Mouse (Mus musculus) CH12.LX (cell line): ENCODE data around the gene Timmdc1. TPM values are rescaled to one million over a fixed set of nuclear protein-coding genes. Genes with fewer than 3 reads are reported as not detected.
A peak's percentile ranks its signal among the peaks of the same experiment; 100 is the strongest.

Experiments used
- DNase-seq: peaks from one replicate; pipeline ENCODE4 v3.0.0-alpha.2; 2013; ENCODE audit errors: extremely low read depth
- H3K27ac ChIP-seq: 2 replicates; pipeline ENCODE4 v1.5.1; 2012; ENCODE audit warnings: low read depth, mild to moderate bottlenecking, control low read depth, moderate library complexity; ENCODE audit not compliant: insufficient read depth
- H3K27me3 ChIP-seq: replicated peaks from 2 replicates; pipeline ENCODE3; 2012; ENCODE audit warnings: inconsistent platforms
- H3K36me3 ChIP-seq, 2 experiments: replicated peaks in 1 of 2; 2 replicates each; pipeline versions ENCODE3 to v1.6.1; 2012; ENCODE audit warnings: inconsistent platforms in 1 of 2, low read length in 1 of 2, mild to moderate bottlenecking in 1 of 2, mixed read lengths in 1 of 2, moderate library complexity in 1 of 2; ENCODE audit not compliant: control insufficient read depth in 1 of 2, insufficient read depth in 1 of 2
- H3K4me1 ChIP-seq, 2 experiments: 2 replicates each; pipeline ENCODE4 v1.6.1; 2012; ENCODE audit warnings: inconsistent platforms in 1 of 2, moderate library complexity in 1 of 2; ENCODE audit not compliant: insufficient read depth in 2 of 2, control insufficient read depth in 1 of 2
- H3K4me2 ChIP-seq: 2 replicates; pipeline ENCODE4 v1.6.1; 2012; ENCODE audit warnings: low read depth, mild to moderate bottlenecking, control low read depth; ENCODE audit not compliant: poor library complexity, insufficient read depth, severe bottlenecking
- H3K4me3 ChIP-seq, 3 experiments: fragments of 150-350 bp in 1 of 3; sonication (generic) in 1 of 3; replicated peaks in 1 of 3; 2 replicates each; pipeline versions ENCODE3 to v1.5.1; 2011 to 2012; ENCODE audit warnings: low read depth in 2 of 3, low read length in 2 of 3, mild to moderate bottlenecking in 2 of 3, moderate library complexity in 2 of 3, control low read depth in 1 of 3, improper control_type of control experiment in 1 of 3, inconsistent platforms in 1 of 3, mixed read lengths in 1 of 3; ENCODE audit not compliant: poor library complexity in 1 of 3
- H3K79me2 ChIP-seq: replicated peaks from 2 replicates; pipeline ENCODE4 v1.6.1; 2012; ENCODE audit warnings: mild to moderate bottlenecking, moderate library complexity; ENCODE audit not compliant: control insufficient read depth, poor library complexity, insufficient read depth, severe bottlenecking; ENCODE audit errors: extremely low read depth
- H3K9ac ChIP-seq: 2 replicates; pipeline ENCODE4 v1.6.1; 2012; ENCODE audit warnings: low read depth, mild to moderate bottlenecking, control low read depth, moderate library complexity; ENCODE audit not compliant: insufficient read depth
- H3K9me3 ChIP-seq: replicated peaks from 2 replicates; pipeline ENCODE3; 2012; ENCODE audit warnings: low read length, inconsistent platforms, mixed read lengths
- BHLHE40 ChIP-seq: IDR thresholded peaks from 2 replicates; pipeline ENCODE4 v1.6.1; 2011; ENCODE audit warnings: mild to moderate bottlenecking, low read depth, low read length, improper control_type of control experiment
- CTCF ChIP-seq, 2 experiments: IDR thresholded peaks in 1 of 2; conservative IDR thresholded peaks in 1 of 2; 2 replicates each; pipeline ENCODE4 v1.5.1; 2011 to 2012; ENCODE audit warnings: low read depth in 2 of 2, low read length in 2 of 2, improper control_type of control experiment in 1 of 2, inconsistent platforms in 1 of 2, mild to moderate bottlenecking in 1 of 2, moderate library complexity in 1 of 2
- E2F4 ChIP-seq: IDR thresholded peaks from 2 replicates; pipeline ENCODE4 v1.6.1; 2011; ENCODE audit warnings: low read depth, low read length, improper control_type of control experiment; ENCODE audit not compliant: insufficient replicate concordance
- ETS1 ChIP-seq: conservative IDR thresholded peaks from 2 replicates; pipeline ENCODE4 v1.6.1; 2012; ENCODE audit warnings: low read depth, mild to moderate bottlenecking, inconsistent platforms, low read length, improper control_type of control experiment, moderate library complexity
- HCFC1 ChIP-seq: IDR thresholded peaks from 2 replicates; pipeline ENCODE4 v1.6.1; 2012; ENCODE audit warnings: low read depth, mild to moderate bottlenecking, inconsistent platforms, low read length, improper control_type of control experiment
- JUN ChIP-seq: IDR thresholded peaks from 2 replicates; pipeline ENCODE4 v1.6.1; 2011; ENCODE audit warnings: low read depth, mild to moderate bottlenecking, low read length, improper control_type of control experiment, moderate library complexity; ENCODE audit not compliant: insufficient read depth
- JUND ChIP-seq: conservative IDR thresholded peaks from 2 replicates; pipeline ENCODE4 v1.6.1; 2011; ENCODE audit warnings: low read depth, low read length, improper control_type of control experiment
- KAT2A ChIP-seq: IDR thresholded peaks from 2 replicates; pipeline ENCODE4 v1.6.1; 2012; ENCODE audit warnings: low read length, improper control_type of control experiment, inconsistent platforms; ENCODE audit not compliant: insufficient replicate concordance
- MAFK ChIP-seq: IDR thresholded peaks from 2 replicates; pipeline ENCODE4 v1.6.1; 2011; ENCODE audit warnings: low read length, improper control_type of control experiment; ENCODE audit not compliant: insufficient replicate concordance
- MAZ ChIP-seq: IDR thresholded peaks from 2 replicates; pipeline ENCODE4 v1.6.1; 2012; ENCODE audit warnings: low read depth, mild to moderate bottlenecking, inconsistent platforms, low read length, improper control_type of control experiment, moderate library complexity
- MXI1 ChIP-seq: IDR thresholded peaks from 2 replicates; pipeline ENCODE4 v1.6.1; 2011; ENCODE audit warnings: mild to moderate bottlenecking, low read depth, low read length, improper control_type of control experiment
- NELFE ChIP-seq: IDR thresholded peaks from 2 replicates; pipeline ENCODE4 v1.6.1; 2011; ENCODE audit warnings: low read depth, low read length, improper control_type of control experiment
- POLR2AphosphoS2 ChIP-seq: IDR thresholded peaks from 2 replicates; pipeline ENCODE4 v1.6.1; 2011; ENCODE audit warnings: low read depth, low read length, improper control_type of control experiment
- RAD21 ChIP-seq: IDR thresholded peaks from 2 replicates; pipeline ENCODE4 v1.6.1; 2011; ENCODE audit warnings: low read depth, mild to moderate bottlenecking, low read length, improper control_type of control experiment, moderate library complexity
- RCOR1 ChIP-seq: conservative IDR thresholded peaks from 2 replicates; pipeline ENCODE4 v1.6.1; 2012; ENCODE audit warnings: low read depth, mild to moderate bottlenecking, inconsistent platforms, low read length, improper control_type of control experiment
- SMC3 ChIP-seq: IDR thresholded peaks from 2 replicates; pipeline ENCODE4 v1.6.1; 2011; ENCODE audit warnings: low read depth, low read length, improper control_type of control experiment
- TBP ChIP-seq: conservative IDR thresholded peaks from 2 replicates; pipeline ENCODE4 v1.6.1; 2011; ENCODE audit warnings: low read depth, low read length, improper control_type of control experiment
- TCF12 ChIP-seq: IDR thresholded peaks from 2 replicates; pipeline ENCODE4 v1.6.1; 2014; ENCODE audit warnings: low read depth, mild to moderate bottlenecking, inconsistent platforms, low read length, improper control_type of control experiment
- UBTF ChIP-seq: IDR thresholded peaks from 2 replicates; pipeline ENCODE4 v1.6.1; 2012; ENCODE audit warnings: low read depth, mild to moderate bottlenecking, inconsistent platforms, low read length, improper control_type of control experiment, moderate library complexity
- USF1 ChIP-seq: IDR thresholded peaks from 2 replicates; pipeline ENCODE4 v1.6.1; 2014; ENCODE audit warnings: low read depth, mild to moderate bottlenecking, inconsistent platforms, low read length, improper control_type of control experiment
- USF2 ChIP-seq: conservative IDR thresholded peaks from 2 replicates; pipeline ENCODE4 v1.6.1; 2011; ENCODE audit warnings: low read depth, low read length, improper control_type of control experiment
- ZC3H11A ChIP-seq: IDR thresholded peaks from 2 replicates; pipeline ENCODE4 v1.6.1; 2012; ENCODE audit warnings: low read depth, mild to moderate bottlenecking, inconsistent platforms, low read length, improper control_type of control experiment
- ZMIZ1 ChIP-seq: IDR thresholded peaks from 2 replicates; pipeline ENCODE4 v1.6.1; 2012; ENCODE audit warnings: low read depth, mild to moderate bottlenecking, inconsistent platforms, low read length, improper control_type of control experiment
- ZNF384 ChIP-seq: IDR thresholded peaks from 2 replicates; pipeline ENCODE4 v1.6.1; 2012; ENCODE audit warnings: low read depth, low read length, improper control_type of control experiment, inconsistent platforms
- dilution Hi-C: fragments of 300-500 bp; cut with MboI; formaldehyde crosslinking; loops from 2 replicates; pipeline ENCODE4 v1.14.3; 2020; ENCODE audit warnings: low sequenced_read_pairs; ENCODE audit not compliant: extremely low pct_unique_long_range_greater_than_20kb, extremely low pct_ligation_motif_present
- in situ Hi-C: fragments of 300-500 bp; cut with MboI; formaldehyde crosslinking; loops from 3 replicates; pipeline ENCODE4 v1.14.3; 2019; ENCODE audit warnings: low sequenced_read_pairs, low pct_ligation_motif_present, low pct_unique_long_range_greater_than_20kb, mixed read lengths
- polyA plus RNA-seq: library from polyadenylated mRNA; unstranded; fragments of >175 nt; gene quantifications from 2 replicates; pipeline ENCODE4 v1.2.1, GENCODE M21; 2012; ENCODE audit warnings: low read depth; ENCODE audit not compliant: insufficient read length
- total RNA-seq, 2 experiments: library from RNA; depleted of rRNA; stranded (reverse); fragments of 300-350 nt in 1 of 2; fragments of >200 nt in 1 of 2; gene quantifications; 2 replicates each; pipeline ENCODE4 v1.2.3; 2012 to 2014

Timmdc1 gene
- total and polyA plus RNA-seq, 3 experiments, result 32.5 to 49.7 (median 45.1) TPM

DNA sequence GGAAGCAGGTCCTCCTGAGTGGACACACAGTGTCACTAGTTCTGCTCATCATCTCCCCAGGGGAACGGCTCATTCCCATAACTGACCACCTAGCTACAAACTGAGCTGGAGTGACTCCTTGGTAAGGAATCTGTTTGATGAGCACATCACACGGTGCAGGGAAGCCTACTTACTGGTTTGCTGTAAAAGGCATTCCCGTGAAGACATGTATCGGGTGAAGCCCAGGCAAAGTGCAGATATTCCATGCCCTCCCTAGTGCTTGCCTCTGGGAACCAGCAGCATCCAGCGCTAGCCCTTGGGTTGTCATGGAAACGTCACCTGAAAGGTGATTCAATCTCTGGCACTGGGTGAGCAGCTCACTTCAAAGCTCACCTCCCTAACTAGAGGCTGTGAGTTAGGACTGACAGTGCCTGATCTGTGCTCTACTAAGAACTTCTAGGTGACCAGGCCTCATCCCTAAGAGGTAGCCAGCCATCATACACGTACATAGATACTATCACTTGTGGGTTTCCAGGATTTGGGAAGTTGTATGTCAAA, 25.8 kb downstream of the Timmdc1 start:
- H3K36me3 ChIP-seq, result peaks cover 63 to 86% of the 10 kb centered on the region in 2 experiments
- dilution Hi-C loops, result no loop called here

DNA sequence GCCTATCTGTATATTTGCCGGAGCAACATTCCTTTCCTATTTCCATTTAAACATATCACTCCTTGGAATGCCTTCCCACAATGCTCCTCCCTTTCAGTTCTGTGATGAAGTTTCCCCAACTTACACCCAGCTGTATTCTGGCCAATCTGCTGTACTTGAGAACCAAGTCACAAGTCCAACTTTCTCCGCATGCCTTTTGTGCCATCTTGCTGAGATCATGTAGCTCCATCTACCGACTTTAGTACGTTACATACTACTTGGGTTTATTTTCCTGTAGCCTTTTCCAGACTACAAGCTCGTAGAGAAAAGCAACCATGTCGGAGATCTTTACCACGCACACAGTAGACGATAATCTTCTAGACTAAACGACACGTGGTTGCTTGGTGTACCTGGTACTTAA, 28.6 kb downstream of the Timmdc1 start:
- no peaks in the 10 kb centered on the region for H3K27me3 ChIP-seq
- TF ChIP-seq UBTF (no peak), SMC3 (peak; percentile 20; the same call in 1 of the 2 replicates), RAD21 (peak; percentile 23), CTCF (conservative IDR thresholded peaks at IDR 0.05 in 1 of 2, IDR thresholded peaks at IDR 0.05 in 1 of 2; ENCODE audit: low read depth in 2 of 2, low read length in 2 of 2) (peak in 1 of 2 experiments; percentile 23; a peak in 1 of 4 replicates), JUND (no peak)
- TF ChIP-seq, all 38 proteins: peak for 3
- H3K4me1 ChIP-seq, result 0 out of 4 replicates have a peak, but pooled peaks cover 0 to 3% of the 10 kb centered on the region in 2 experiments
- no peaks in the 10 kb centered on the region for H3K79me2 ChIP-seq
- H3K9ac ChIP-seq, result no peak overlapping the region
- no peaks in the 10 kb centered on the region for H3K9me3 ChIP-seq
- H3K4me3 ChIP-seq, result no peak overlapping the region
- dilution Hi-C loops (no loop called here), in situ Hi-C loops (no loop called here)
- H3K36me3 ChIP-seq, result peaks cover 71 to 90% of the 10 kb centered on the region in 2 experiments
- no peak overlapping the region for H3K4me2 ChIP-seq
- H3K27ac ChIP-seq, result no peak overlapping the region
- DNase-seq, result no peak

More for the DNA sequence above, 25.8 kb downstream of the Timmdc1 start:
- no peak for DNase-seq
- Histone ChIP-seq H3K9ac (no peak overlapping the region), H3K4me2 (no peak overlapping the region), H3K79me2 (no peaks in the 10 kb centered on the region), H3K9me3 (no peaks in the 10 kb centered on the region), H3K27ac (no peak overlapping the region; the same call in 1 of the 2 replicates), H3K4me3 (no peak overlapping the region), H3K27me3 (no peaks in the 10 kb centered on the region), H3K4me1 (no peaks in the 10 kb centered on the region)
- no peak for TF ChIP-seq MAZ
- TF ChIP-seq NELFE, result no peak
- TF ChIP-seq POLR2AphosphoS2, result peak; percentile 75; the same call in 1 of the 2 replicates
- peak; percentile 57 for TF ChIP-seq ZMIZ1
- TF ChIP-seq SMC3, result no peak
- no peak for TF ChIP-seq USF2
- in situ Hi-C loops, result no loop called here

DNA sequence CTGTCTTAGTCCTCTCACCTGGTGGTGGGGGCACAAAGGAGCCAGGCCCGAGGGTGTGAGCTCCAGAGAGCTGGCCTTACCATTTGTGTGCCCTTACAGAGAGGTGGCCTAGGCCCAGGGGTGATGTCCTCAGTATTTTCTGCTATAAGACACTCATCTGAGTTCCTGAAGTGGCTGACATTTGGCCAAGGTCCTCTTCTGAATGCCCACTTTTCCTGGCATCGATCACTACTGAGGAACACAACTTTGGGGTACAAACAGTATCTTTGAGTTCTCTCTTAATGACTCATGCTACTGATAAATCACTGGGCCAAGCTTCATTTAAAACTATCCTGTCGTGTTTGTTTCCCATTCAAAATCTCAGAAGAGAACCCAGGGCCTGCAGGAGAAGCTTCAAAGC, 29.9 kb downstream of the Timmdc1 start:
- Histone ChIP-seq H3K27ac (no peak overlapping the region), H3K79me2 (peaks cover 2% of the 10 kb centered on the region; the same call in 1 of the 2 replicates), H3K36me3 (peaks cover 76 to 91% of the 10 kb centered on the region in 2 experiments), H3K9me3 (no peaks in the 10 kb centered on the region)
- in situ Hi-C loops, result no loop called here
- DNase-seq, result no peak
- TF ChIP-seq KAT2A (no peak), NELFE (no peak), UBTF (no peak), ZNF384 (no peak), TCF12 (no peak), TBP (no peak), E2F4 (no peak), ZC3H11A (no peak), JUND (no peak), MAFK (no peak), JUN (no peak), MAZ (no peak), BHLHE40 (no peak), POLR2AphosphoS2 (no peak; the same call in 1 of the 2 replicates), USF1 (no peak), RCOR1 (no peak), HCFC1 (no peak), ETS1 (no peak), MXI1 (no peak)
- TF ChIP-seq, all 38 proteins: peak for 0
- H3K27me3 ChIP-seq, result no peaks in the 10 kb centered on the region
- H3K9ac ChIP-seq, result no peak overlapping the region
- H3K4me1 ChIP-seq, result 0 out of 4 replicates have a peak, but pooled peaks cover 0 to 3% of the 10 kb centered on the region in 2 experiments
- H3K4me3 ChIP-seq, result no peak overlapping the region
- dilution Hi-C loops, result no loop called here
- no peak overlapping the region for H3K4me2 ChIP-seq
